Comparison of ENCODE assay signal across 23 mouse cellular contexts in genomic region chr2:125218566-125218965, GRCm38 (mm10). TPM values are rescaled to one million over a fixed set of nuclear protein-coding genes. Genes with fewer than 3 reads are reported as not detected.
DNase-seq lines count a peak whose midpoint lies in the region; ATAC-seq and TF ChIP-seq lines count a peak whose summit lies in the region.
"Had no signal": no experiment of that assay in that cellular context is flagged by ENCODE, and none has a peak within 500 bp of the region (broad histone marks: within the 10 kb centered on the region; RNA-seq: fewer than 3 reads in every experiment).

No protein-coding gene starts in this region.

- POLR2A ChIA-PET in Patski (lab: Charles Lee) = no interaction called here

- H3K4me1 ChIP-seq in hindbrain, postnatal 0 days (ENCODE audit: insufficient read depth, low read length) = no peaks in the 10 kb centered on the region
- no peaks in the 10 kb centered on the region for H3K4me1 ChIP-seq in hindbrain, embryonic 16.5 days (ENCODE audit: control insufficient read depth, insufficient read depth, low read depth, low read length)
- no peaks in the 10 kb centered on the region for H3K4me1 ChIP-seq in midbrain, embryonic 11.5 days (ENCODE audit: control insufficient read depth, insufficient read depth, low read length)
- no peaks in the 10 kb centered on the region for H3K4me1 ChIP-seq in midbrain, embryonic 14.5 days (ENCODE audit: control insufficient read depth, insufficient read depth, low read length)
- H3K4me1 ChIP-seq: forebrain, embryonic 12.5 days; intestine, embryonic 15.5 days; neural tube, embryonic 13.5 days had no signal

- no peak overlapping the region for H3K4me3 ChIP-seq in hindbrain, postnatal 0 days (ENCODE audit: low read length)
- no peak overlapping the region for H3K4me3 ChIP-seq in hindbrain, embryonic 16.5 days (ENCODE audit: low read length)
- no peak overlapping the region for H3K4me3 ChIP-seq in midbrain, embryonic 11.5 days (ENCODE audit: low read depth, low read length)
- no peak overlapping the region for H3K4me3 ChIP-seq in midbrain, embryonic 14.5 days (replicated peaks; ENCODE audit: low read depth, low read length)
- H3K4me3 ChIP-seq: erythroblast, embryonic 14.5 days; forebrain, embryonic 12.5 days; intestine, embryonic 15.5 days; neural tube, embryonic 13.5 days had no signal

- ATAC-seq in hindbrain, postnatal 0 days = no peak
- ATAC-seq in hindbrain, embryonic 16.5 days = no peak
- ATAC-seq in midbrain, embryonic 11.5 days (ENCODE audit: low FRiP score) = no peak
- ATAC-seq in midbrain, embryonic 14.5 days (ENCODE audit: low FRiP score, low TSS enrichment) = no peak
- peak; percentile 86 for ATAC-seq in Patski
- ATAC-seq: forebrain, postnatal 0 days; intestine, embryonic 15.5 days had no signal

- no peaks in the 10 kb centered on the region for H3K27me3 ChIP-seq in hindbrain, postnatal 0 days (ENCODE audit: insufficient read depth, low read length)
- H3K27me3 ChIP-seq in hindbrain, embryonic 16.5 days (replicated peaks; ENCODE audit: control insufficient read depth, insufficient read depth, low read length) = no peaks in the 10 kb centered on the region
- no peaks in the 10 kb centered on the region for H3K27me3 ChIP-seq in midbrain, embryonic 11.5 days (ENCODE audit: control insufficient read depth, insufficient read depth, low read length)
- H3K27me3 ChIP-seq in midbrain, embryonic 14.5 days (ENCODE audit: control insufficient read depth, insufficient read depth, low read length) = no peaks in the 10 kb centered on the region
- H3K27me3 ChIP-seq in Patski = no peaks in the 10 kb centered on the region
- H3K27me3 ChIP-seq: forebrain, embryonic 12.5 days; intestine, embryonic 15.5 days; neural tube, embryonic 13.5 days had no signal

- CTCF ChIA-PET in Patski (lab: Charles Lee) = no interaction called here

- H3K27ac ChIP-seq in hindbrain, postnatal 0 days = no peak overlapping the region
- no peak overlapping the region for H3K27ac ChIP-seq in hindbrain, embryonic 16.5 days (ENCODE audit: low read depth, low read length)
- H3K27ac ChIP-seq in midbrain, embryonic 11.5 days (ENCODE audit: low read depth, low read length) = no peak overlapping the region
- no peak overlapping the region for H3K27ac ChIP-seq in midbrain, embryonic 14.5 days (replicated peaks; ENCODE audit: low read depth, low read length)
- H3K27ac ChIP-seq: forebrain, embryonic 12.5 days; hindbrain, embryonic 14.5 days; intestine, embryonic 15.5 days; kidney, postnatal 0 days; liver, embryonic 14.5 days; neural tube, embryonic 13.5 days had no signal

- peak; percentile 71 to 73 for DNase-seq in cerebellum, postnatal 10 days
- no peak for DNase-seq in cerebellum, postnatal 4 days (ENCODE audit: low spot score in 2 of 2)
- peak; percentile 18 for DNase-seq in hindbrain, postnatal 0 days (ENCODE audit: low spot score)
- DNase-seq in midbrain, embryonic 11.5 days (ENCODE audit: low spot score, missing footprints) = peak; percentile 4
- DNase-seq in midbrain, embryonic 14.5 days = no peak
- peak; percentile 79 for DNase-seq in Patski (ENCODE audit: low read depth, low spot score)
- DNase-seq in kidney, postnatal 4 days = no peak
- DNase-seq: cerebellum, adult 9-10 months; forebrain, postnatal 0 days; kidney, adult 8-10 months; layer of hippocampus, postnatal 36 days; liver; thymus, adult 2 months; thymus, postnatal 4 days had no signal

- H3K4me2 ChIP-seq in hindbrain, postnatal 0 days (ENCODE audit: low read depth, low read length) = no peak overlapping the region
- no peak overlapping the region for H3K4me2 ChIP-seq in hindbrain, embryonic 16.5 days (ENCODE audit: low read length)
- no peak overlapping the region for H3K4me2 ChIP-seq in midbrain, embryonic 11.5 days
- no peak overlapping the region for H3K4me2 ChIP-seq in midbrain, embryonic 14.5 days (ENCODE audit: low read length)
- H3K4me2 ChIP-seq: forebrain, embryonic 12.5 days; hindbrain, embryonic 14.5 days; intestine, embryonic 15.5 days; lung, embryonic 14.5 days; neural tube, embryonic 13.5 days had no signal

- WGBS in hindbrain, postnatal 0 days = 86% methylated on average over 1 of the region's 1 CpGs
- WGBS in hindbrain, embryonic 16.5 days = 89% methylated on average over 1 of the region's 1 CpGs
- WGBS in midbrain, embryonic 11.5 days = 91% methylated on average over 1 of the region's 1 CpGs
- WGBS in midbrain, embryonic 14.5 days = 90% methylated on average over 1 of the region's 1 CpGs

- H3K9me3 ChIP-seq in hindbrain, postnatal 0 days (ENCODE audit: low read length) = no peaks in the 10 kb centered on the region
- H3K9me3 ChIP-seq in hindbrain, embryonic 16.5 days (ENCODE audit: control insufficient read depth, low read length) = no peaks in the 10 kb centered on the region
- no peaks in the 10 kb centered on the region for H3K9me3 ChIP-seq in midbrain, embryonic 11.5 days (ENCODE audit: control insufficient read depth, low read length)
- H3K9me3 ChIP-seq in midbrain, embryonic 14.5 days (ENCODE audit: control insufficient read depth, low read length) = no peaks in the 10 kb centered on the region
- H3K9me3 ChIP-seq: forebrain, embryonic 12.5 days; intestine, embryonic 15.5 days; neural tube, embryonic 13.5 days had no signal

- in situ Hi-C loops in Patski (cut with MboI; ENCODE audit: low pct_unique_long_range_greater_than_20kb) = no loop called here

- no peaks in the 10 kb centered on the region for H3K36me3 ChIP-seq in hindbrain, postnatal 0 days (ENCODE audit: insufficient read depth, low read length)
- H3K36me3 ChIP-seq in hindbrain, embryonic 16.5 days (ENCODE audit: control insufficient read depth, insufficient read depth, low read length) = no peaks in the 10 kb centered on the region
- H3K36me3 ChIP-seq in midbrain, embryonic 11.5 days (ENCODE audit: control insufficient read depth, insufficient read depth, low read length) = no peaks in the 10 kb centered on the region
- no peaks in the 10 kb centered on the region for H3K36me3 ChIP-seq in midbrain, embryonic 14.5 days (ENCODE audit: control insufficient read depth, insufficient read depth, low read length)
- H3K36me3 ChIP-seq: forebrain, embryonic 12.5 days; intestine, embryonic 15.5 days; neural tube, embryonic 13.5 days had no signal

- H3K9ac ChIP-seq in hindbrain, postnatal 0 days (replicated peaks; ENCODE audit: low read length) = no peak overlapping the region
- no peak overlapping the region for H3K9ac ChIP-seq in hindbrain, embryonic 16.5 days (ENCODE audit: low read depth, low read length)
- no peak overlapping the region for H3K9ac ChIP-seq in midbrain, embryonic 11.5 days (ENCODE audit: low read length)
- H3K9ac ChIP-seq in midbrain, embryonic 14.5 days (replicated peaks; ENCODE audit: low read length) = no peak overlapping the region
- H3K9ac ChIP-seq: forebrain, embryonic 12.5 days; forebrain, postnatal 0 days; hindbrain, embryonic 14.5 days; intestine, embryonic 15.5 days; liver, embryonic 14.5 days; lung, embryonic 14.5 days; neural tube, embryonic 13.5 days had no signal

- no peak for TF ChIP-seq CTCF in hindbrain, postnatal 0 days (IDR thresholded peaks at IDR 0.05; ENCODE audit: low read depth)
- no peak for TF ChIP-seq CTCF in Patski (IDR thresholded peaks at IDR 0.05)

RNA-seq across cellular contexts. Expression of gene Dut, which starts 28.4 kb away (rescaled TPM):
- 46.6 and 50.7 TPM in 2 replicates for total RNA-seq in hindbrain, postnatal 0 days (2014; rRNA removed)
- 95.0 and 105 TPM in 2 replicates for polyA plus RNA-seq in hindbrain, postnatal 0 days (2015; fragmentation: Nextera tagmentation; extraction: Ambion mirVana)
- polyA plus RNA-seq in hindbrain, embryonic 16.5 days (2015; fragmentation: Nextera tagmentation; extraction: Ambion mirVana) = 72.8 and 75.4 TPM in 2 replicates
- polyA plus RNA-seq in midbrain, embryonic 11.5 days (2014; fragmentation: Nextera tagmentation; extraction: Ambion mirVana) = 215 and 220 TPM in 2 replicates
- polyA plus RNA-seq in midbrain, embryonic 14.5 days (2014; fragmentation: Nextera tagmentation; extraction: Ambion mirVana) = 90.4 and 92.4 TPM in 2 replicates
- polyA plus RNA-seq in Patski (2021) = 114 TPM

Comparison
In these comparisons a context has a peak if more than half of its experiments do, and no peak if none do; other contexts are left out.
1. DNase-seq: peak in cerebellum, postnatal 10 days (2 of 2), hindbrain, postnatal 0 days (single experiment), midbrain, embryonic 11.5 days (single experiment) and Patski (single experiment); none in cerebellum, postnatal 4 days (0 of 2), midbrain, embryonic 14.5 days (single experiment) and kidney, postnatal 4 days (0 of 2).